Mouse (Mus musculus): Measurements from ENCODE around the gene Spata33. TPM values are rescaled to one million over a fixed set of nuclear protein-coding genes. Genes with fewer than 3 reads are reported as not detected.
A peak's percentile ranks its signal among the peaks of the same experiment; 100 is the strongest.

Gene Spata33
- total and polyA plus RNA-seq, 3 experiments: 1.2 to 1.4 TPM; not detected in 1

- Histone ChIP-seq H3K9ac (ENCODE audit: control insufficient read depth, low read depth, low read length, poor library complexity, severe bottlenecking) (no peak overlapping the region), H3K36me3 (ENCODE audit: control insufficient read depth in 1 of 2, insufficient read depth in 2 of 2, low read length in 2 of 2) (no peaks in the 10 kb centered on the region)
- TF ChIP-seq ZNF384 (IDR thresholded peaks at IDR 0.05; ENCODE audit: low read depth, low read length) (no peak), POLR2AphosphoS5 (IDR thresholded peaks at IDR 0.05; ENCODE audit: borderline replicate concordance, low read depth, low read length) (no peak), POLR2AphosphoS2 (IDR thresholded peaks at IDR 0.05; ENCODE audit: low read length) (no peak), NRF1 (IDR thresholded peaks at IDR 0.05; ENCODE audit: insufficient read depth, low read depth, low read length, poor library complexity, severe bottlenecking) (no peak), USF2 (IDR thresholded peaks at IDR 0.05; ENCODE audit: borderline replicate concordance in 1 of 2, insufficient read depth in 1 of 2, low read depth in 1 of 2, low read length in 2 of 2) (no peak), MYB (IDR thresholded peaks at IDR 0.05; ENCODE audit: low read depth, low read length) (no peak), EP300 (IDR thresholded peaks at IDR 0.05; ENCODE audit: low read depth in 1 of 2, low read length in 2 of 2) (no peak), MXI1 (IDR thresholded peaks at IDR 0.05; ENCODE audit: low read depth, low read length) (no peak), ZKSCAN1 (IDR thresholded peaks at IDR 0.05; ENCODE audit: low read depth, low read length) (no peak), HCFC1 (IDR thresholded peaks at IDR 0.05; ENCODE audit: low read depth, low read length) (no peak), POLR2A (IDR thresholded peaks at IDR 0.05; ENCODE audit: control insufficient read depth in 1 of 2, insufficient read depth in 1 of 2, low read depth in 1 of 2, low read length in 2 of 2, poor library complexity in 1 of 2) (no peak), BHLHE40 (IDR thresholded peaks at IDR 0.05; ENCODE audit: borderline replicate concordance, low read depth, low read length) (no peak), MAZ (IDR thresholded peaks at IDR 0.05; ENCODE audit: low read depth, low read length) (no peak), SMC3 (IDR thresholded peaks at IDR 0.05; ENCODE audit: low read depth, low read length) (no peak), E2F4 (IDR thresholded peaks at IDR 0.05; ENCODE audit: borderline replicate concordance, low read depth, low read length) (no peak), UBTF (IDR thresholded peaks at IDR 0.05; ENCODE audit: borderline replicate concordance, insufficient read depth, low read depth, low read length) (no peak), ZC3H11A (IDR thresholded peaks at IDR 0.05; ENCODE audit: low read depth, low read length) (no peak)
Measured at GRCm38 (mm10) chr8:123203571-123203970, 9.1 kb upstream of the Spata33 start.

GRCm38 (mm10) chr8:123211876-123212275, 756 bp upstream of the Spata33 start:
- peak overlapping the region; percentile 94 for H3K9ac ChIP-seq (ENCODE audit: control insufficient read depth, low read depth, low read length, poor library complexity, severe bottlenecking)
- peak overlapping the region; percentile 67 to 97 for H3K4me3 ChIP-seq (ENCODE audit: control insufficient read depth in 1 of 2, insufficient read depth in 1 of 2, low read depth in 2 of 2, low read length in 2 of 2)
- TF ChIP-seq SMC3 (IDR thresholded peaks at IDR 0.05; ENCODE audit: low read depth, low read length) (no peak), MAX (IDR thresholded peaks at IDR 0.05; ENCODE audit: low read length) (no peak), ZC3H11A (IDR thresholded peaks at IDR 0.05; ENCODE audit: low read depth, low read length) (no peak), NELFE (IDR thresholded peaks at IDR 0.05; ENCODE audit: low read depth, low read length) (no peak), RAD21 (IDR thresholded peaks at IDR 0.05; ENCODE audit: low read depth, low read length) (no peak), MYC (IDR thresholded peaks at IDR 0.05; ENCODE audit: low read depth, low read length) (0 out of 2 replicates have a peak, but pooled peaks have one; percentile 19), MEF2A (IDR thresholded peaks at IDR 0.05; ENCODE audit: extremely low read depth, insufficient replicate concordance, low read depth, low read length, poor library complexity, severe bottlenecking) (no peak), UBTF (IDR thresholded peaks at IDR 0.05; ENCODE audit: borderline replicate concordance, insufficient read depth, low read depth, low read length) (no peak), POLR2AphosphoS5 (IDR thresholded peaks at IDR 0.05; ENCODE audit: borderline replicate concordance, low read depth, low read length) (no peak)
- H3K79me2 ChIP-seq (ENCODE audit: control insufficient read depth, insufficient read depth, low read length, poor library complexity): peaks cover 9% of the 10 kb centered on the region
- no peaks in the 10 kb centered on the region for H3K27me3 ChIP-seq (ENCODE audit: control insufficient read depth in 1 of 2, insufficient read depth in 2 of 2, low read length in 2 of 2)
- no peaks in the 10 kb centered on the region for H3K9me3 ChIP-seq (replicated peaks; ENCODE audit: insufficient read depth, low read length)
- DNase-seq (ENCODE audit: low read depth, low spot score): no peak
- peaks cover 0 to 5% of the 10 kb centered on the region in 2 experiments; a peak in 1 of 4 replicates for H3K36me3 ChIP-seq (ENCODE audit: control insufficient read depth in 1 of 2, insufficient read depth in 2 of 2, low read length in 2 of 2)
- H3K4me1 ChIP-seq (ENCODE audit: control insufficient read depth in 1 of 2, insufficient read depth in 2 of 2, low read length in 2 of 2): peaks cover 0 to 4% of the 10 kb centered on the region in 2 experiments; a peak in 3 of 4 replicates
- H3K27ac ChIP-seq (ENCODE audit: control insufficient read depth, low read depth, low read length): no peak overlapping the region

More at GRCm38 (mm10) chr8:123203571-123203970, 9.1 kb upstream of the Spata33 start:
- Histone ChIP-seq H3K79me2 (ENCODE audit: control insufficient read depth, insufficient read depth, low read length, poor library complexity) (no peaks in the 10 kb centered on the region), H3K9me3 (replicated peaks; ENCODE audit: insufficient read depth, low read length) (no peaks in the 10 kb centered on the region), H3K4me3 (ENCODE audit: control insufficient read depth in 1 of 2, insufficient read depth in 1 of 2, low read depth in 2 of 2, low read length in 2 of 2) (no peak overlapping the region), H3K27ac (ENCODE audit: control insufficient read depth, low read depth, low read length) (no peak overlapping the region), H3K4me1 (ENCODE audit: control insufficient read depth in 1 of 2, insufficient read depth in 2 of 2, low read length in 2 of 2) (no peaks in the 10 kb centered on the region), H3K27me3 (ENCODE audit: control insufficient read depth in 1 of 2, insufficient read depth in 2 of 2, low read length in 2 of 2) (no peaks in the 10 kb centered on the region)
- DNase-seq (ENCODE audit: low read depth, low spot score): peak; percentile 12

All from MEL (cell line).